Mouse (Mus musculus): ENCODE measurements around the gene Supt6. TPM values are rescaled to one million over a fixed set of nuclear protein-coding genes. Genes with fewer than 3 reads are reported as not detected.

The Supt6 gene
- polyA plus RNA-seq, 2 experiments: 7.4 to 8.4 TPM

GRCm38 (mm10) chr11:78262550-78262949 lies 16.8 kb upstream of the Supt6 start:
- DNase-seq (ENCODE audit: low read depth in 3 of 3, low spot score in 3 of 3) (peak; percentile 39 to 64 (median 44)), ATAC-seq (ENCODE audit: insufficient read depth) (no peak)
- 2% methylated on average over 8 of the region's 8 CpGs for WGBS (ENCODE audit: insufficient replicate concordance)
- Histone ChIP-seq H3K4me3 (ENCODE audit: insufficient read depth in 1 of 2, low read depth in 2 of 2, low read length in 2 of 2) (peak overlapping the region; percentile 48 to 74), H3K9me3 (ENCODE audit: control insufficient read depth, low read length) (no peaks in the 10 kb centered on the region), H3K4me2 (ENCODE audit: low read depth) (peak overlapping the region; percentile 87), H3K9ac (replicated peaks) (peak overlapping the region; percentile 71), H3K36me3 (replicated peaks; ENCODE audit: control insufficient read depth, insufficient read depth, low read depth) (peaks cover 34% of the 10 kb centered on the region), H3K4me1 (replicated peaks; ENCODE audit: control insufficient read depth in 2 of 2, insufficient read depth in 2 of 2, low read length in 1 of 2) (peaks cover 0 to 4% of the 10 kb centered on the region in 2 experiments; a peak in 1 of 4 replicates), H3K27me3 (ENCODE audit: control insufficient read depth, insufficient read depth, low read length) (no peaks in the 10 kb centered on the region), H3K27ac (peak overlapping the region; percentile 41)
- TF ChIP-seq CTCF (IDR thresholded peaks at IDR 0.05; ENCODE audit: low read depth) (peak; percentile 78), EP300 (IDR thresholded peaks at IDR 0.05; ENCODE audit: low read depth) (no peak)

GRCm38 (mm10) chr11:78261380-78262352 lies 15.9 kb upstream of the Supt6 start, which contains the start of gene 2610507B11Rik:
Gene 2610507B11Rik (plus strand): TSS chr11:78261752.
- under 1% methylated on average over 100 of the region's 115 CpGs for WGBS (ENCODE audit: insufficient replicate concordance)

GRCm38 (mm10) chr11:78260489-78261258 lies 14.9 kb upstream of the Supt6 start:
- no peaks in the 10 kb centered on the region for H3K27me3 ChIP-seq (ENCODE audit: control insufficient read depth, insufficient read depth, low read length)
- H3K27ac ChIP-seq: no peak overlapping the region
- peak overlapping the region; percentile 28 for H3K9ac ChIP-seq (replicated peaks)
- peaks cover 18% of the 10 kb centered on the region for H3K36me3 ChIP-seq (replicated peaks; ENCODE audit: control insufficient read depth, insufficient read depth, low read depth)
- peak overlapping the region in 1 of 2 experiments; percentile 74; a peak in 2 of 4 replicates for H3K4me3 ChIP-seq (ENCODE audit: insufficient read depth in 1 of 2, low read depth in 2 of 2, low read length in 2 of 2)
- H3K4me1 ChIP-seq (replicated peaks; ENCODE audit: control insufficient read depth in 2 of 2, insufficient read depth in 2 of 2, low read length in 1 of 2): peaks cover 0 to 4% of the 10 kb centered on the region in 2 experiments; a peak in 1 of 4 replicates
- H3K9me3 ChIP-seq (ENCODE audit: control insufficient read depth, low read length): no peaks in the 10 kb centered on the region
- TF ChIP-seq EP300 (IDR thresholded peaks at IDR 0.05; ENCODE audit: low read depth) (no peak), CTCF (IDR thresholded peaks at IDR 0.05; ENCODE audit: low read depth) (no peak)
- peak overlapping the region; percentile 87 for H3K4me2 ChIP-seq (ENCODE audit: low read depth)
- ATAC-seq (ENCODE audit: insufficient read depth): no peak
- WGBS (ENCODE audit: insufficient replicate concordance): 84% methylated on average over 2 of the region's 2 CpGs
- DNase-seq (ENCODE audit: low read depth in 3 of 3, low spot score in 3 of 3): no peak

More at GRCm38 (mm10) chr11:78261380-78262352, 15.9 kb upstream of the Supt6 start, which contains the start of gene 2610507B11Rik:
- ATAC-seq (ENCODE audit: insufficient read depth): peak; percentile 95
- Histone ChIP-seq H3K9me3 (ENCODE audit: control insufficient read depth, low read length) (no peaks in the 10 kb centered on the region), H3K36me3 (replicated peaks; ENCODE audit: control insufficient read depth, insufficient read depth, low read depth) (peaks cover 26% of the 10 kb centered on the region), H3K4me2 (ENCODE audit: low read depth) (peak within 1 kb of the TSS; percentile 87), H3K4me3 (ENCODE audit: insufficient read depth in 1 of 2, low read depth in 2 of 2, low read length in 2 of 2) (peak within 1 kb of the TSS; percentile 68 to 74), H3K4me1 (replicated peaks; ENCODE audit: control insufficient read depth in 2 of 2, insufficient read depth in 2 of 2, low read length in 1 of 2) (peaks cover 0 to 4% of the 10 kb centered on the region in 2 experiments; a peak in 1 of 4 replicates), H3K9ac (replicated peaks) (peak within 1 kb of the TSS; percentile 71), H3K27ac (peak within 1 kb of the TSS; percentile 55), H3K27me3 (ENCODE audit: control insufficient read depth, insufficient read depth, low read length) (no peaks in the 10 kb centered on the region)
- DNase-seq (ENCODE audit: low read depth in 3 of 3, low spot score in 3 of 3): peak; percentile 85 to 89 (median 88)
- no peak for TF ChIP-seq EP300 (IDR thresholded peaks at IDR 0.05; ENCODE audit: low read depth)
- TF ChIP-seq CTCF (IDR thresholded peaks at IDR 0.05; ENCODE audit: low read depth): no peak; the same call in 1 of the 2 replicates

- H3K4me3 ChIP-seq (ENCODE audit: insufficient read depth in 1 of 2, low read depth in 2 of 2, low read length in 2 of 2): no peak overlapping the region
- ATAC-seq (ENCODE audit: insufficient read depth): no peak
- H3K27me3 ChIP-seq (ENCODE audit: control insufficient read depth, insufficient read depth, low read length): no peaks in the 10 kb centered on the region
- no peak for TF ChIP-seq EP300 (IDR thresholded peaks at IDR 0.05; ENCODE audit: low read depth)
- peak; percentile 24; the same call in 1 of the 2 replicates for TF ChIP-seq CTCF (IDR thresholded peaks at IDR 0.05; ENCODE audit: low read depth)
- DNase-seq (ENCODE audit: low read depth in 3 of 3, low spot score in 3 of 3): no peak
- H3K9me3 ChIP-seq (ENCODE audit: control insufficient read depth, low read length): no peaks in the 10 kb centered on the region
- no peaks in the 10 kb centered on the region for H3K4me1 ChIP-seq (replicated peaks; ENCODE audit: control insufficient read depth in 2 of 2, insufficient read depth in 2 of 2, low read length in 1 of 2)
- H3K27ac ChIP-seq: no peak overlapping the region
- peaks cover 10% of the 10 kb centered on the region for H3K36me3 ChIP-seq (replicated peaks; ENCODE audit: control insufficient read depth, insufficient read depth, low read depth)
- WGBS (ENCODE audit: insufficient replicate concordance): 86% methylated on average over 1 of the region's 1 CpGs
- no peak overlapping the region for H3K4me2 ChIP-seq (ENCODE audit: low read depth)
- no peak overlapping the region for H3K9ac ChIP-seq (replicated peaks)
Observed at GRCm38 (mm10) chr11:78256618-78257017, 10.8 kb upstream of the Supt6 start.

All from liver, embryonic 14.5 days (tissue).